Mouse (Mus musculus) kidney, adult 2 months (tissue): ENCODE measurements around the gene Ehhadh.

Experiments used
- CTCF ChIP-seq: fragments of 200-500 bp; conservative IDR thresholded peaks from 2 replicates; pipeline ENCODE4 v1.5.1; 2011; ENCODE audit warnings: low read depth, mild to moderate bottlenecking, control low read depth, low read length, moderate library complexity, mixed read lengths; ENCODE audit not compliant: insufficient read depth, insufficient read length
- POLR2A ChIP-seq: fragments of 200-500 bp; IDR thresholded peaks from one replicate; pipeline ENCODE4 v1.6.1; 2011; ENCODE audit warnings: low read depth, low read length, control low read depth

DNA sequence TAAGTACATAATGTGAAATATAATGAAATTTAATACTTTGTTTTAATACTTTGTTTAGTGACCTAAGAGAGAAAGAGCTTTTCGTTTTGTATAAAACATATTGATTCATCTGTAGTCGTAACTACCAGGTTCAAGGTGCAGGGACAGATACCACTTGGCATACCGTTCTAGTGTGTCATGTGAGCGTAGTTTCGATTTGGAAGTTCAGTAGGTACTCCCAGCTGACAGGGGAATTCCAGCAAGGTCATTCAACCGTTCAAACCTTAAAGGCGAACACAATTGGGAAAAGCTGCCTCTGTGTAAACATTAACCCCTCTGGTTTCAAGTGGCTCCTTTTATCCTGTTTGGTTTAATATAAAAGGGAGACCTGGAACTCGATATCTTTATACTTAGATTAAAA lies 31.0 kb upstream of the Ehhadh start:
- TF ChIP-seq POLR2A = no peak
- no peak for TF ChIP-seq CTCF
